Mouse (Mus musculus): ENCODE data around the gene Rusc2. TPM values are rescaled to one million over a fixed set of nuclear protein-coding genes. Genes with fewer than 3 reads are reported as not detected.
A peak's percentile ranks its signal among the peaks of the same experiment; 100 is the strongest.

Rusc2 gene
- polyA plus RNA-seq, 1 experiment from 2014 or later: 70.8 TPM

GRCm38 (mm10) chr4:43432832-43433231, 51.1 kb downstream of the Rusc2 start:
- Histone ChIP-seq H3K9me3 (no peaks in the 10 kb centered on the region), H3K36me3 (no peaks in the 10 kb centered on the region), H3K27me3 (peaks cover 9% of the 10 kb centered on the region; the same call in 1 of the 2 replicates), H3K4me1 (replicated peaks) (peaks cover 13% of the 10 kb centered on the region), H3K4me3 (no peak overlapping the region), H3K4me2 (no peak overlapping the region), H3K27ac (no peak overlapping the region), H3K9ac (no peak overlapping the region)
- ATAC-seq (ENCODE audit: low FRiP score): no peak
- WGBS: 94% methylated on average over 1 of the region's 1 CpGs

- Histone ChIP-seq H3K27me3 (no peaks in the 10 kb centered on the region), H3K27ac (peak within 1 kb of the TSS; percentile 97), H3K4me2 (peak within 1 kb of the TSS; percentile 97), H3K9ac (peak within 1 kb of the TSS; percentile 99), H3K9me3 (no peaks in the 10 kb centered on the region), H3K4me3 (peak within 1 kb of the TSS; percentile 99), H3K36me3 (peaks cover 20% of the 10 kb centered on the region), H3K4me1 (replicated peaks) (peaks cover 17% of the 10 kb centered on the region)
- 29% methylated on average over 4 of the region's 4 CpGs for WGBS
- peak; percentile 1; the same call in 1 of the 2 replicates for ATAC-seq (ENCODE audit: low FRiP score)
Measured at GRCm38 (mm10) chr4:43441639-43442038, 59.9 kb downstream of the Rusc2 start, which contains the start of gene Tesk1. TSS of gene Tesk1 (plus strand) at chr4:43441939.

- H3K9me3 ChIP-seq: no peaks in the 10 kb centered on the region
- peak overlapping the region; percentile 99 for H3K4me3 ChIP-seq
- H3K9ac ChIP-seq: peak overlapping the region; percentile 99
- peak overlapping the region; percentile 97 for H3K27ac ChIP-seq
- peak; percentile 96 for ATAC-seq (ENCODE audit: low FRiP score)
- peak overlapping the region; percentile 97 for H3K4me2 ChIP-seq
- under 1% methylated on average over 33 of the region's 33 CpGs for WGBS
- H3K27me3 ChIP-seq: no peaks in the 10 kb centered on the region
- H3K36me3 ChIP-seq: peaks cover 24% of the 10 kb centered on the region
- peaks cover 17% of the 10 kb centered on the region for H3K4me1 ChIP-seq (replicated peaks)
Measured at GRCm38 (mm10) chr4:43442044-43442443, 60.3 kb downstream of the Rusc2 start.

- Histone ChIP-seq H3K9me3 (no peaks in the 10 kb centered on the region), H3K27me3 (no peaks in the 10 kb centered on the region), H3K4me2 (peak overlapping the region; percentile 97), H3K27ac (peak overlapping the region; percentile 97), H3K9ac (peak overlapping the region; percentile 99), H3K36me3 (peaks cover 31% of the 10 kb centered on the region), H3K4me3 (peak overlapping the region; percentile 99), H3K4me1 (replicated peaks) (peaks cover 17% of the 10 kb centered on the region)
- WGBS: under 1% methylated on average over 77 of the region's 88 CpGs
- peak; percentile 76 for ATAC-seq (ENCODE audit: low FRiP score)
Measured at GRCm38 (mm10) chr4:43442456-43443361, 60.9 kb downstream of the Rusc2 start.

GRCm38 (mm10) chr4:43443511-43443910, 61.7 kb downstream of the Rusc2 start:
- H3K36me3 ChIP-seq: peaks cover 39% of the 10 kb centered on the region
- H3K4me3 ChIP-seq: peak overlapping the region; percentile 99
- WGBS: under 1% methylated on average over 25 of the region's 28 CpGs
- peak overlapping the region; percentile 97 for H3K4me2 ChIP-seq
- no peaks in the 10 kb centered on the region for H3K9me3 ChIP-seq
- ATAC-seq (ENCODE audit: low FRiP score): peak; percentile 8; the same call in 1 of the 2 replicates
- peak overlapping the region; percentile 97 for H3K27ac ChIP-seq
- peak overlapping the region; percentile 99 for H3K9ac ChIP-seq
- no peaks in the 10 kb centered on the region for H3K27me3 ChIP-seq
- H3K4me1 ChIP-seq (replicated peaks): peaks cover 17% of the 10 kb centered on the region

GRCm38 (mm10) chr4:43447251-43447650, 65.5 kb downstream of the Rusc2 start:
- no peak overlapping the region for H3K4me2 ChIP-seq

GRCm38 (mm10) chr4:43448554-43448953, 66.8 kb downstream of the Rusc2 start:
- Histone ChIP-seq H3K4me3 (no peak overlapping the region), H3K4me2 (no peak overlapping the region), H3K27ac (no peak overlapping the region), H3K9ac (no peak overlapping the region), H3K9me3 (no peaks in the 10 kb centered on the region), H3K4me1 (replicated peaks) (peaks cover 24% of the 10 kb centered on the region), H3K27me3 (peaks cover 16% of the 10 kb centered on the region), H3K36me3 (peaks cover 41% of the 10 kb centered on the region)
- 92% methylated on average over 3 of the region's 3 CpGs for WGBS
- ATAC-seq (ENCODE audit: low FRiP score): no peak

More at GRCm38 (mm10) chr4:43447251-43447650, 65.5 kb downstream of the Rusc2 start:
- no peak overlapping the region for H3K4me3 ChIP-seq
- no peaks in the 10 kb centered on the region for H3K9me3 ChIP-seq
- no peak for ATAC-seq (ENCODE audit: low FRiP score)
- peaks cover 3% of the 10 kb centered on the region for H3K27me3 ChIP-seq
- peaks cover 17% of the 10 kb centered on the region for H3K4me1 ChIP-seq (replicated peaks)
- H3K36me3 ChIP-seq: peaks cover 41% of the 10 kb centered on the region
- WGBS: 82% methylated on average over 13 of the region's 13 CpGs
- no peak overlapping the region for H3K9ac ChIP-seq
- no peak overlapping the region for H3K27ac ChIP-seq

GRCm38 (mm10) chr4:43452315-43452714, 70.5 kb downstream of the Rusc2 start:
- H3K36me3 ChIP-seq: peaks cover 14% of the 10 kb centered on the region
- H3K27ac ChIP-seq: no peak overlapping the region
- no peak overlapping the region for H3K9ac ChIP-seq
- H3K4me2 ChIP-seq: no peak overlapping the region
- no peaks in the 10 kb centered on the region for H3K9me3 ChIP-seq
- ATAC-seq (ENCODE audit: low FRiP score): no peak
- no peak overlapping the region for H3K4me3 ChIP-seq
- peaks cover 25% of the 10 kb centered on the region for H3K4me1 ChIP-seq (replicated peaks)
- peaks cover 37% of the 10 kb centered on the region for H3K27me3 ChIP-seq
- 67% methylated on average over 11 of the region's 11 CpGs for WGBS

GRCm38 (mm10) chr4:43453413-43453812, 71.6 kb downstream of the Rusc2 start:
- H3K9ac ChIP-seq: peak overlapping the region; percentile 36; the same call in 1 of the 2 replicates
- peaks cover 3% of the 10 kb centered on the region for H3K36me3 ChIP-seq
- ATAC-seq (ENCODE audit: low FRiP score): no peak
- WGBS: under 1% methylated on average over 18 of the region's 18 CpGs
- H3K4me1 ChIP-seq (replicated peaks): peaks cover 25% of the 10 kb centered on the region
- no peaks in the 10 kb centered on the region for H3K9me3 ChIP-seq
- no peak overlapping the region for H3K27ac ChIP-seq
- peaks cover 37% of the 10 kb centered on the region for H3K27me3 ChIP-seq
- peak overlapping the region; percentile 10; the same call in 1 of the 2 replicates for H3K4me3 ChIP-seq
- H3K4me2 ChIP-seq: peak overlapping the region; percentile 44

GRCm38 (mm10) chr4:43454041-43454836, 72.5 kb downstream of the Rusc2 start, which contains the start of gene Cd72:
TSS of gene Cd72 (minus strand) at chr4:43454628.
- peaks cover 25% of the 10 kb centered on the region for H3K4me1 ChIP-seq (replicated peaks)
- no peaks in the 10 kb centered on the region for H3K9me3 ChIP-seq
- ATAC-seq (ENCODE audit: low FRiP score): no peak
- 33% methylated on average over 20 of the region's 20 CpGs for WGBS
- H3K27me3 ChIP-seq: peaks cover 37% of the 10 kb centered on the region
- H3K36me3 ChIP-seq: no peaks in the 10 kb centered on the region
- no peak within 1 kb of the TSS for H3K27ac ChIP-seq
- H3K4me2 ChIP-seq: peak within 1 kb of the TSS; percentile 44
- peak within 1 kb of the TSS; percentile 36; the same call in 1 of the 2 replicates for H3K9ac ChIP-seq
- peak within 1 kb of the TSS; percentile 10; the same call in 1 of the 2 replicates for H3K4me3 ChIP-seq

GRCm38 (mm10) chr4:43456470-43456869, 74.7 kb downstream of the Rusc2 start:
- WGBS: 30% methylated on average over 4 of the region's 4 CpGs
- H3K9ac ChIP-seq: no peak overlapping the region

GRCm38 (mm10) chr4:43457124-43457523, 75.3 kb downstream of the Rusc2 start:
- H3K9ac ChIP-seq: no peak overlapping the region
- no peak overlapping the region for H3K4me2 ChIP-seq
- H3K4me3 ChIP-seq: no peak overlapping the region
- H3K27ac ChIP-seq: no peak overlapping the region
- H3K36me3 ChIP-seq: no peaks in the 10 kb centered on the region
- H3K4me1 ChIP-seq (replicated peaks): peaks cover 28% of the 10 kb centered on the region
- H3K9me3 ChIP-seq: no peaks in the 10 kb centered on the region
- peaks cover 35% of the 10 kb centered on the region for H3K27me3 ChIP-seq
- WGBS: 20% methylated on average over 8 of the region's 8 CpGs
- no peak for ATAC-seq (ENCODE audit: low FRiP score)

More at GRCm38 (mm10) chr4:43456470-43456869, 74.7 kb downstream of the Rusc2 start:
- Histone ChIP-seq H3K4me1 (replicated peaks) (peaks cover 28% of the 10 kb centered on the region), H3K4me3 (no peak overlapping the region), H3K9me3 (no peaks in the 10 kb centered on the region), H3K27me3 (peaks cover 37% of the 10 kb centered on the region), H3K4me2 (no peak overlapping the region), H3K36me3 (no peaks in the 10 kb centered on the region), H3K27ac (no peak overlapping the region)
- ATAC-seq (ENCODE audit: low FRiP score): no peak

All from hindbrain, embryonic 13.5 days (tissue).